ENCODE assay signal across 39 mouse cellular contexts in genomic region chr6:136276771-136277170, GRCm38 (mm10). TPM values are rescaled to one million over a fixed set of nuclear protein-coding genes. Genes with fewer than 3 reads are reported as not detected.
"Had no signal": no experiment of that assay in that cellular context is flagged by ENCODE, and none has a peak within 500 bp of the region (broad histone marks: within the 10 kb centered on the region; RNA-seq: fewer than 3 reads in every experiment).

No protein-coding gene starts in this region.

- H3K36me3 ChIP-seq: heart, embryonic 13.5 days; heart, embryonic 15.5 days; hindbrain, embryonic 13.5 days; hindbrain, embryonic 15.5 days; limb, embryonic 13.5 days; limb, embryonic 15.5 days; liver, embryonic 12.5 days had no signal

- H3K4me2 ChIP-seq: heart, embryonic 11.5 days; heart, embryonic 13.5 days; heart, embryonic 15.5 days; hindbrain, embryonic 13.5 days; hindbrain, embryonic 15.5 days; limb, embryonic 13.5 days; limb, embryonic 15.5 days; liver, embryonic 12.5 days had no signal

- H3K9ac ChIP-seq: forebrain, postnatal 0 days; heart, embryonic 13.5 days; heart, embryonic 15.5 days; hindbrain, embryonic 13.5 days; hindbrain, embryonic 15.5 days; limb, embryonic 13.5 days; limb, embryonic 15.5 days; liver, embryonic 12.5 days; liver, embryonic 14.5 days had no signal

- ATAC-seq: forebrain, postnatal 0 days; hindbrain, postnatal 0 days; intestine, embryonic 16.5 days; liver, embryonic 12.5 days had no signal

- H3K27me3 ChIP-seq: heart, embryonic 13.5 days; heart, embryonic 15.5 days; hindbrain, embryonic 13.5 days; hindbrain, embryonic 15.5 days; limb, embryonic 13.5 days; limb, embryonic 15.5 days; liver, embryonic 12.5 days had no signal

- H3K4me1 ChIP-seq: heart, embryonic 13.5 days; heart, embryonic 15.5 days; limb, embryonic 13.5 days; limb, embryonic 15.5 days; liver, embryonic 12.5 days had no signal

- DNase-seq: forebrain, postnatal 0 days; gastrocnemius, postnatal 14 days; gastrocnemius, postnatal 36 days; heart, adult 2 months; heart, postnatal 14 days; heart, postnatal 36 days; kidney, postnatal 10 days; layer of hippocampus, adult 9-11 months; layer of hippocampus, postnatal 36 days; left cerebral cortex, postnatal 4 days had no signal

- H3K27ac ChIP-seq: heart, adult 2 months; heart, embryonic 13.5 days; heart, embryonic 15.5 days; hindbrain, embryonic 13.5 days; hindbrain, embryonic 15.5 days; hindbrain, postnatal 0 days; limb, embryonic 13.5 days; limb, embryonic 15.5 days; liver, embryonic 12.5 days; liver, embryonic 14.5 days had no signal

- H3K4me3 ChIP-seq: heart, adult 2 months; heart, embryonic 13.5 days; heart, embryonic 15.5 days; hindbrain, embryonic 13.5 days; hindbrain, embryonic 15.5 days; limb, embryonic 13.5 days; limb, embryonic 15.5 days; liver, embryonic 12.5 days had no signal

- H3K9me3 ChIP-seq: heart, embryonic 13.5 days; heart, embryonic 15.5 days; hindbrain, embryonic 13.5 days; hindbrain, embryonic 15.5 days; limb, embryonic 13.5 days; limb, embryonic 15.5 days; liver, embryonic 12.5 days had no signal

RNA-seq across cellular contexts. Expression of gene Gm8994, which starts 50.6 kb away (rescaled TPM):
- total RNA-seq: gastrocnemius, adult 18-20 months; gastrocnemius, adult 8-10 months; gastrocnemius, postnatal 14 days; gastrocnemius, postnatal 36 days; heart, adult 2 months; heart, postnatal 14 days; heart, postnatal 36 days; hematopoietic stem cell, adult 5-6 weeks; hindbrain, postnatal 0 days; layer of hippocampus, adult 18-20 months; layer of hippocampus, adult 8-10 months; layer of hippocampus, postnatal 14 days; layer of hippocampus, postnatal 36 days; left cerebral cortex, adult 18-20 months; left cerebral cortex, adult 8-10 months; left cerebral cortex, postnatal 10 days; left cerebral cortex, postnatal 25 days; left cerebral cortex, postnatal 4 days; liver, adult 2 months had no signal
- polyA plus RNA-seq: forebrain, postnatal 0 days; gonadal fat pad, adult 2 months; heart, adult 2 months; heart, embryonic 11.5 days; heart, embryonic 13.5 days; heart, embryonic 15.5 days; heart, postnatal 0 days; hindbrain, embryonic 11.5 days; hindbrain, embryonic 13.5 days; hindbrain, embryonic 15.5 days; hindbrain, postnatal 0 days; intestine, embryonic 14.5 days; intestine, embryonic 16.5 days; large intestine, adult 2 months; limb, embryonic 11.5 days; limb, embryonic 15.5 days; liver, adult 2 months; liver, embryonic 12.5 days; liver, embryonic 16.5 days had no signal
